In genomic region chr4:87026311-87027151, GRCm38 (mm10) we compare ENCODE assay signal across 10 mouse cellular contexts.
DNase-seq lines count a peak whose midpoint lies in the region; ATAC-seq lines count a peak whose summit lies in the region.
"Had no signal": no experiment of that assay in that cellular context is flagged by ENCODE, and none has a peak within 500 bp of the region (broad histone marks: within the 10 kb centered on the region; RNA-seq: fewer than 3 reads in every experiment).

No protein-coding gene starts in this region.

- no peak overlapping the region for H3K4me3 ChIP-seq in forebrain, embryonic 11.5 days (ENCODE audit: low read depth, low read length)
- no peak overlapping the region for H3K4me3 ChIP-seq in forebrain, embryonic 10.5 days
- no peak overlapping the region for H3K4me3 ChIP-seq in neural tube, embryonic 11.5 days (ENCODE audit: low read depth, low read length)
- H3K4me3 ChIP-seq in forebrain, embryonic 16.5 days (replicated peaks; ENCODE audit: low read length): no peak overlapping the region
- H3K4me3 ChIP-seq: heart, adult 2 months had no signal

- no peaks in the 10 kb centered on the region for H3K27me3 ChIP-seq in forebrain, embryonic 11.5 days (ENCODE audit: control insufficient read depth, insufficient read depth, low read length)
- no peaks in the 10 kb centered on the region for H3K27me3 ChIP-seq in forebrain, embryonic 10.5 days (ENCODE audit: poor library complexity, severe bottlenecking)
- H3K27me3 ChIP-seq in neural tube, embryonic 11.5 days (ENCODE audit: control insufficient read depth, insufficient read depth, low read length): no peaks in the 10 kb centered on the region
- no peaks in the 10 kb centered on the region for H3K27me3 ChIP-seq in forebrain, embryonic 16.5 days (replicated peaks; ENCODE audit: control insufficient read depth, insufficient read depth, low read length)

- no peaks in the 10 kb centered on the region for H3K36me3 ChIP-seq in forebrain, embryonic 11.5 days (ENCODE audit: control insufficient read depth, insufficient read depth, low read length)
- H3K36me3 ChIP-seq in forebrain, embryonic 10.5 days (replicated peaks): no peaks in the 10 kb centered on the region
- no peaks in the 10 kb centered on the region for H3K36me3 ChIP-seq in neural tube, embryonic 11.5 days (ENCODE audit: control insufficient read depth, insufficient read depth, low read length)
- H3K36me3 ChIP-seq in forebrain, embryonic 16.5 days (ENCODE audit: control insufficient read depth, insufficient read depth): no peaks in the 10 kb centered on the region

- DNase-seq in forebrain, embryonic 11.5 days (ENCODE audit: low spot score): peak; percentile 54
- DNase-seq in forebrain, embryonic 10.5 days (ENCODE audit: extremely low spot score, low spot score): no peak
- peak; percentile 17 for DNase-seq in neural tube, embryonic 11.5 days (ENCODE audit: low spot score)
- no peak for DNase-seq in neural tube, embryonic 10.5 days (ENCODE audit: extremely low spot score, low spot score)
- DNase-seq in retina, postnatal 7 days (ENCODE audit: low read depth, low spot score): peak; percentile 35
- no peak for DNase-seq in thymus, adult 18-20 months
- no peak for DNase-seq in kidney, adult 9 months
- DNase-seq: kidney, postnatal 25 days had no signal

- H3K9ac ChIP-seq in forebrain, embryonic 11.5 days (ENCODE audit: low read length): no peak overlapping the region
- H3K9ac ChIP-seq in neural tube, embryonic 11.5 days (ENCODE audit: low read length): no peak overlapping the region
- no peak overlapping the region for H3K9ac ChIP-seq in forebrain, embryonic 16.5 days (replicated peaks; ENCODE audit: low read depth, low read length)

- no peaks in the 10 kb centered on the region for H3K9me3 ChIP-seq in forebrain, embryonic 11.5 days (ENCODE audit: control insufficient read depth, low read length)
- no peaks in the 10 kb centered on the region for H3K9me3 ChIP-seq in forebrain, embryonic 10.5 days
- H3K9me3 ChIP-seq in neural tube, embryonic 11.5 days (ENCODE audit: control insufficient read depth, low read length): no peaks in the 10 kb centered on the region
- no peaks in the 10 kb centered on the region for H3K9me3 ChIP-seq in forebrain, embryonic 16.5 days (ENCODE audit: control insufficient read depth, low read length)

- H3K27ac ChIP-seq in forebrain, embryonic 11.5 days (ENCODE audit: low read depth, low read length): no peak overlapping the region
- no peak overlapping the region; the same call in 1 of the 2 replicates for H3K27ac ChIP-seq in forebrain, embryonic 10.5 days
- no peak overlapping the region for H3K27ac ChIP-seq in neural tube, embryonic 11.5 days (ENCODE audit: low read depth, low read length)
- H3K27ac ChIP-seq in forebrain, embryonic 16.5 days (ENCODE audit: low read length): no peak overlapping the region
- H3K27ac ChIP-seq: heart, adult 2 months had no signal

- no peak; the same call in 1 of the 2 replicates for ATAC-seq in forebrain, embryonic 11.5 days (replicated peaks; ENCODE audit: low FRiP score)
- ATAC-seq in neural tube, embryonic 11.5 days (ENCODE audit: insufficient read depth, low FRiP score, low TSS enrichment): no peak; the same call in 1 of the 2 replicates
- ATAC-seq in forebrain, embryonic 16.5 days: peak; percentile 62

- 0 out of 2 replicates have a peak, but pooled peaks cover 4% of the 10 kb centered on the region for H3K4me1 ChIP-seq in forebrain, embryonic 11.5 days (replicated peaks; ENCODE audit: control insufficient read depth, insufficient read depth, low read length)
- peaks cover 6% of the 10 kb centered on the region for H3K4me1 ChIP-seq in forebrain, embryonic 10.5 days
- no peaks in the 10 kb centered on the region for H3K4me1 ChIP-seq in neural tube, embryonic 11.5 days (ENCODE audit: control insufficient read depth, insufficient read depth, low read length)
- H3K4me1 ChIP-seq in forebrain, embryonic 16.5 days (replicated peaks; ENCODE audit: control insufficient read depth, insufficient read depth, low read length): peaks cover 12% of the 10 kb centered on the region

- H3K4me2 ChIP-seq in forebrain, embryonic 11.5 days (ENCODE audit: low read depth, low read length, severe bottlenecking): no peak overlapping the region
- no peak overlapping the region for H3K4me2 ChIP-seq in neural tube, embryonic 11.5 days (ENCODE audit: low read depth)
- H3K4me2 ChIP-seq in forebrain, embryonic 16.5 days (ENCODE audit: low read length): no peak overlapping the region

- 65% methylated on average over 14 of the region's 14 CpGs for WGBS in forebrain, embryonic 11.5 days
- 76% methylated on average over 14 of the region's 14 CpGs for WGBS in forebrain, embryonic 10.5 days
- WGBS in neural tube, embryonic 11.5 days: 75% methylated on average over 14 of the region's 14 CpGs
- 31% methylated on average over 14 of the region's 14 CpGs for WGBS in forebrain, embryonic 16.5 days

Comparison
In these comparisons a context has a peak if more than half of its experiments do, and no peak if none do; other contexts are left out.
1. DNase-seq: peak in forebrain, embryonic 11.5 days (single experiment), neural tube, embryonic 11.5 days (single experiment) and retina, postnatal 7 days (single experiment); none in forebrain, embryonic 10.5 days (single experiment), neural tube, embryonic 10.5 days (single experiment), thymus, adult 18-20 months (0 of 2) and kidney, adult 9 months (single experiment).